Mouse (Mus musculus): ENCODE data around the gene Ptprcap. TPM values are rescaled to one million over a fixed set of nuclear protein-coding genes. Genes with fewer than 3 reads are reported as not detected.

Ptprcap gene
- polyA plus RNA-seq, 1 experiment = 169 TPM

GRCm38 (mm10) chr19:4162646-4163542 lies 9.5 kb downstream of the Ptprcap start, which contains the start of gene Rps6kb2:
Rps6kb2 (minus strand) TSS chr19:4163354.
- peak within 1 kb of the TSS; percentile 86 for H3K4me3 ChIP-seq (ENCODE audit: low read depth, low read length)
- TF ChIP-seq CTCF (IDR thresholded peaks at IDR 0.05; ENCODE audit: extremely low read depth, insufficient read length, insufficient replicate concordance, low read depth, low read length) (no peak), POLR2A (IDR thresholded peaks at IDR 0.05; ENCODE audit: low read depth, low read length) (peak; percentile 34; the same call in 1 of the 2 replicates)
- peaks cover 17% of the 10 kb centered on the region for H3K36me3 ChIP-seq (ENCODE audit: control insufficient read depth, insufficient read depth, low read length)
- H3K27ac ChIP-seq (ENCODE audit: insufficient read depth, low read depth, low read length) = no peak within 1 kb of the TSS
- no peaks in the 10 kb centered on the region for H3K27me3 ChIP-seq (ENCODE audit: control insufficient read depth, insufficient read depth, low read length)
- WGBS = 6% methylated on average over 42 of the region's 42 CpGs
- H3K4me1 ChIP-seq (ENCODE audit: control insufficient read depth, insufficient read depth, insufficient read length, low read length) = peaks cover 7% of the 10 kb centered on the region; the same call in 1 of the 2 replicates

- Histone ChIP-seq H3K27me3 (ENCODE audit: control insufficient read depth, insufficient read depth, low read length) (no peaks in the 10 kb centered on the region), H3K36me3 (ENCODE audit: control insufficient read depth, insufficient read depth, low read length) (peaks cover 12% of the 10 kb centered on the region), H3K4me3 (ENCODE audit: low read depth, low read length) (peak overlapping the region; percentile 86), H3K27ac (ENCODE audit: insufficient read depth, low read depth, low read length) (no peak overlapping the region), H3K4me1 (ENCODE audit: control insufficient read depth, insufficient read depth, insufficient read length, low read length) (peaks cover 7% of the 10 kb centered on the region; the same call in 1 of the 2 replicates)
- TF ChIP-seq POLR2A (IDR thresholded peaks at IDR 0.05; ENCODE audit: low read depth, low read length) (no peak), CTCF (IDR thresholded peaks at IDR 0.05; ENCODE audit: extremely low read depth, insufficient read length, insufficient replicate concordance, low read depth, low read length) (no peak)
- 28% methylated on average over 4 of the region's 4 CpGs for WGBS
Observed at GRCm38 (mm10) chr19:4163543-4163887, 10.1 kb downstream of the Ptprcap start.

GRCm38 (mm10) chr19:4164100-4164499 lies 10.7 kb downstream of the Ptprcap start:
- Histone ChIP-seq H3K27ac (ENCODE audit: insufficient read depth, low read depth, low read length) (no peak overlapping the region), H3K4me1 (ENCODE audit: control insufficient read depth, insufficient read depth, insufficient read length, low read length) (peaks cover 7% of the 10 kb centered on the region; the same call in 1 of the 2 replicates), H3K36me3 (ENCODE audit: control insufficient read depth, insufficient read depth, low read length) (peaks cover 6% of the 10 kb centered on the region), H3K4me3 (ENCODE audit: low read depth, low read length) (no peak overlapping the region), H3K27me3 (ENCODE audit: control insufficient read depth, insufficient read depth, low read length) (no peaks in the 10 kb centered on the region)
- TF ChIP-seq POLR2A (IDR thresholded peaks at IDR 0.05; ENCODE audit: low read depth, low read length) (no peak), CTCF (IDR thresholded peaks at IDR 0.05; ENCODE audit: extremely low read depth, insufficient read length, insufficient replicate concordance, low read depth, low read length) (no peak)
- 53% methylated on average over 3 of the region's 3 CpGs for WGBS

DNA sequence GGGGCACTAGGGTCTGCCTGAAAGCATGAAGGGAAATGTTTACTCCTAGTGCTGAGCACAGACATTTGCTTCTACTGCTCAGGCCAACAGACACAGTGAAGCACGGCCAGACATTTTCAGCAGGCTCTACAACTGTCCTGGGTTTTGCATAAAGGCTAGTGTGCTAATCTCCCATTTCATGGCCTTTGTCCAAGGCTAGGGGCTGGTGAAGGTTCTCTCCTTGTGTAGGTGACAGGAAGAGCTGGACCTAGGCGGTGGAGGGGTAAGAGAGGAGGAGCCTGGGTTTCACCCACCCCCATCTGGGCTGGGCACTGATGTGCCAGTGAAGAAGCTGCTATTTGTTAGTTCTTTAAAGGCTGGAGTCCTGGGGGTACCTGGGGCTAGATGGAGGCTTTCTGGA lies 11.3 kb downstream of the Ptprcap start:
- H3K36me3 ChIP-seq (ENCODE audit: control insufficient read depth, insufficient read depth, low read length) = peaks cover 6% of the 10 kb centered on the region
- no peak overlapping the region for H3K4me3 ChIP-seq (ENCODE audit: low read depth, low read length)
- no peaks in the 10 kb centered on the region for H3K27me3 ChIP-seq (ENCODE audit: control insufficient read depth, insufficient read depth, low read length)
- H3K27ac ChIP-seq (ENCODE audit: insufficient read depth, low read depth, low read length) = no peak overlapping the region
- peaks cover 8% of the 10 kb centered on the region; the same call in 1 of the 2 replicates for H3K4me1 ChIP-seq (ENCODE audit: control insufficient read depth, insufficient read depth, insufficient read length, low read length)
- TF ChIP-seq POLR2A (IDR thresholded peaks at IDR 0.05; ENCODE audit: low read depth, low read length) (no peak), CTCF (IDR thresholded peaks at IDR 0.05; ENCODE audit: extremely low read depth, insufficient read length, insufficient replicate concordance, low read depth, low read length) (no peak)
- 75% methylated on average over 2 of the region's 2 CpGs for WGBS

DNA sequence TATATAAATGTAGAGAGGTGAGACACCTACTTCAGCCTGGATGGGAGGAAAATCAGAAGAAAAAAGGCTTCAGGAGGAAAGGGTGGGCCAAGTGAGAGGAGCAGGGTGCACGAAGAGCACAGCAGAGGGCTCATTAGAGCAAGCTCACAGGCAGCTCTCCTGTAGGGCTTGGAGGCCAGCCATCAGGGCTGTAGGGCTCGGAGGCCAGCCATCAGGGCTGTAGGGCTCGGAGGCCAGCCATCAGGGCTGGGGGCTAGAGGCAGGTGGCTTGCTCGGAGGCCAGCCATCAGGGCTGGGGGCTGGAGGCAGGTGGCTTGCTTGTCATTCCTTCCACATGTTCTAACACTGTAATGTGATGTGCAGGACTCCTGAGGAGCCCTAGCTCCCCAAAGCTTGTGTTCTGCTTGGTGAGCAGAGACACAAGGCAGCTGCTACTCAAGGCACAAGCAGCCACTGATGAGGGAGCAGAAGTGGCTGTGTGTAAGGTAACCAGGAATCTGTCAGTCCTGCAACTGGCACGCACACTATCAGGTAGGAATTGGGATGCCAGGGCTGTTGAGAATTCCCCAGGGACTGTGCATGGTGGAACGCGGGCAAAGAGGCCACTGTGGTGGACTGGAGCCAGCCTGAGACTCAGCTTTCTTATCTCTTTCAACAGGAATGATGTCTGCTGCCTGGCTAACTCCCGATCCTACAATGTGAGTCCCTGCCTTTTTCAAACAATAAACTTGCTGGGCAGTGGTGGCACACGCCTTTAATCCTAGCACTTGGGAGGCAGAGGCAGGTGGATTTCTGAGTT lies 13.5 kb downstream of the Ptprcap start:
- Histone ChIP-seq H3K4me3 (ENCODE audit: low read depth, low read length) (no peak overlapping the region), H3K4me1 (ENCODE audit: control insufficient read depth, insufficient read depth, insufficient read length, low read length) (peaks cover 15% of the 10 kb centered on the region), H3K27me3 (ENCODE audit: control insufficient read depth, insufficient read depth, low read length) (no peaks in the 10 kb centered on the region), H3K36me3 (ENCODE audit: control insufficient read depth, insufficient read depth, low read length) (no peaks in the 10 kb centered on the region), H3K27ac (ENCODE audit: insufficient read depth, low read depth, low read length) (no peak overlapping the region)
- no peak for TF ChIP-seq CTCF (IDR thresholded peaks at IDR 0.05; ENCODE audit: extremely low read depth, insufficient read length, insufficient replicate concordance, low read depth, low read length)
- no peak for TF ChIP-seq POLR2A (IDR thresholded peaks at IDR 0.05; ENCODE audit: low read depth, low read length)
- 70% methylated on average over 9 of the region's 9 CpGs for WGBS

DNA sequence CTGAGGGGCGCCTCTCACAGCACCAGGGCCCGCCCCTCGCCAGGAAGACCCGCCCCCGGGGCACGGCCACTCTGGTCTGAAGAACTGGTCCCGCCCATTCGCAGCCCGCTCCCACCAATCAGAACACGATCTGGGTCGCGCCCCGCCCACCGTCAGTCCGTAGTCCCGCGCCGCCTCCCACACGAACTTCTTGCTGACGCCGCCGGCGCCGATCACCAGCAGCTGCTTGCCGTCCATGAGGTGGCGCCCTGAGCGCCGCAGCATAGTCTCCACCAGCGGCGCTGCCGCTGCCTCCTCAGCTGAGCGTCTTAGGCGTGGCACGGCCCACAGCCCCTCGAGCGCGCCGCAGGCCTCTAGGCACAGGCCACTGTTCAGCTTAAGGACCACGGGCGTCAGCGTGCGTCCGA lies 16.0 kb downstream of the Ptprcap start:
- TF ChIP-seq POLR2A (IDR thresholded peaks at IDR 0.05; ENCODE audit: low read depth, low read length) (peak; percentile 92), CTCF (IDR thresholded peaks at IDR 0.05; ENCODE audit: extremely low read depth, insufficient read length, insufficient replicate concordance, low read depth, low read length) (peak; percentile 83)
- Histone ChIP-seq H3K36me3 (ENCODE audit: control insufficient read depth, insufficient read depth, low read length) (no peaks in the 10 kb centered on the region), H3K4me3 (ENCODE audit: low read depth, low read length) (peak overlapping the region; percentile 70), H3K27ac (ENCODE audit: insufficient read depth, low read depth, low read length) (peak overlapping the region; percentile 72), H3K27me3 (ENCODE audit: control insufficient read depth, insufficient read depth, low read length) (no peaks in the 10 kb centered on the region), H3K4me1 (ENCODE audit: control insufficient read depth, insufficient read depth, insufficient read length, low read length) (peaks cover 7% of the 10 kb centered on the region)
- under 1% methylated on average over 43 of the region's 43 CpGs for WGBS

Data from small intestine, adult 2 months (tissue).